Mouse (Mus musculus) skeletal muscle tissue, adult 2 months (tissue): ENCODE measurements around the gene Mn1.
A peak's percentile ranks its signal among the peaks of the same experiment; 100 is the strongest.

ENCODE experiments used
- DNase-seq: peaks from one replicate; pipeline ENCODE4 v3.0.0-alpha.2; 2012; ENCODE audit warnings: low read depth, low spot score

The Mn1 gene

DNA sequence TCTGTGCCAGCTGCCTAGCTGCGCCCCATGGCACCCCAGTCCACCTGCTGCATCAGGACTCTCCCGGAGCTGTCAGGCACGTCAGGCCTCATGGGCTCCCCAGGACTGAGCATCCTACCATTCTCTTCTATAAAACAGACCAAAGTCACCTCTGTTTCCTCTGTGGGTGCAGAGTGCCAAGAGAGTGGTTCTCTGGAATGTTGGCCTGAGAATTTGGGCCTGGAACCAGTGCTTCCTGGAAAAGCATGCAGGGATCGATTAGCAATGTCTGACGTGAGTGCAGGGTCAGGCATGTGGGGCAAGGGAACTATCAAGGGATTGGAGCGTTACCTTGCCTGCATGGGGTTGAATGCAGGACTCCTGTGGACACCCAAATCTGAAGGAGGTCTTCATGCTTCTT, 59.0 kb downstream of the Mn1 start:
- DNase-seq, result no peak

- DNase-seq, result no peak
Measured at GRCm38 (mm10) chr5:111485907-111486306, 68.7 kb downstream of the Mn1 start.

GRCm38 (mm10) chr5:111489022-111489616, 72.0 kb downstream of the Mn1 start:
- no peak for DNase-seq

GRCm38 (mm10) chr5:111490599-111490998, 73.4 kb downstream of the Mn1 start:
- DNase-seq, result peak; percentile 64

DNA sequence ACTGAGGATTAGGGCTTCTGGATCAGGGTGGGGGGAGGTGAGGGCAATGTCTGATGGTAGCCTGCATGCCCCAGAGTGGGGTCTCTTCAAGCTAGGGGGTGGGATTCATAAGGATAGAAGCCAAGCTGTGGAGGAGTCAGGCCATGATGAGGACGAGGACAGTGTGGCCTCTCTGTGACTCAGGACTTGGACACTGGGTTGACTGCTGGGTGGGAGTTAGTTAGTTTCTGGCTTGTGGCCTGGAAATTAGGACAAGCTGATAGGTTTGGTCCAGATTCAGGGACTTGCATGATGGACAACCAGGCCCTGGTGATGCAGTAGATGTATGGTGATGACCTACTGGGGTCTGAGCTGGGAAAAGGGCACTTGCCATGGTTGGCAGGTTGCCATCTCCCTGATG, 74.3 kb downstream of the Mn1 start:
- DNase-seq, result no peak

DNA sequence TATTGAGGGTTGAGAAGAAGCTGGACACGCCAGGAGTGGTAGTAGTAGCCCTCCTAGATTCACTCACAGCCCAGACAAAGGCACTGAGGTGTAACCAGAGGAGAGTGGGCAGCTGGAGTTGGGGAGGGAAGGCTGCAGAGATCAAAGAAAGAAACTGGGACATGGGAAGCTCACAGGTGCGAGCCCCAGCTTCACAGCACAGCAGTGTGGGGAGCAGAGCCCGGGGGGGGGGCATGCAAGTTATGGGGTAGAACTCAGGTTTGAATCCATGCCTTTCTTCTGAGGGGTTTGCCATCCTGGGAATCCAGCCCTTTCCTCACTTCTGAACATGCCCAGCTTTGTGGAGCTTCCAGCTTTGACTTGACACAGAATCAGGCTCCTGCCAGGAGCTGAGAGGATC, 82.9 kb downstream of the Mn1 start:
- no peak for DNase-seq

GRCm38 (mm10) chr5:111501691-111502441, 84.7 kb downstream of the Mn1 start:
- no peak for DNase-seq

- DNase-seq, result no peak
Measured at GRCm38 (mm10) chr5:111505241-111505640, 88.1 kb downstream of the Mn1 start.

GRCm38 (mm10) chr5:111505824-111506223, 88.7 kb downstream of the Mn1 start:
- no peak for DNase-seq

DNA sequence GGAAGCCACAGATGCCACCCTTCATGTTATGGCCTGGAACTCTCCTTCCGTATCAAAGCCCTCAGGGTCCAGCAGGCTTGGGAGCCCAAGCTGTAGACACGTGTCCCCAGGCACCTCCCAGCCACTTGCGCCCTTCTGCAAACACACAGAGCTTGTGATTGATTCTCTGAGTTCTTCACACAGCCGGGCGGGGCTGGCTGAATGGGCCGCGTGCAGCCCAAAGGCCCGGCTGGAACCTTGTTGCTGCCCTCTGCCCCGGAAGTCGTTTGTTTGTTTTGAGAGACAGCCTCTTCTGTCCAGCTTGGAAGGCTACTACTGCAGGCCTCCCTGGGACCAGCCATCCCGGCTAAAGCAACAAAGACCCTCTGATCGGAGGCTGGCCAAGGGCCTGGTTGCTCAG, 89.2 kb downstream of the Mn1 start:
- no peak for DNase-seq
